Mouse (Mus musculus) hindbrain, embryonic 15.5 days (tissue): ENCODE measurements around the gene Nfkb2. TPM values are rescaled to one million over a fixed set of nuclear protein-coding genes. Genes with fewer than 3 reads are reported as not detected.

ENCODE experiments used
- ATAC-seq: fragments of 200-750 bp; cut with Nextera tagmentation; 2 replicates; pipeline ENCODE4 v1.8.0; 2017; ENCODE audit warnings: low read depth, moderate number of reproducible peaks, moderate TSS enrichment; ENCODE audit not compliant: low FRiP score
- H3K27ac ChIP-seq: fragments of 300-500 bp; sonication (generic); replicated peaks from 2 replicates; pipeline ENCODE4 v1.5.1; 2015; ENCODE audit warnings: mild to moderate bottlenecking, inconsistent platforms
- H3K27me3 ChIP-seq: fragments of 300-500 bp; sonication (generic); 2 replicates; pipeline ENCODE4 v1.6.1; 2015; ENCODE audit warnings: control low read depth, inconsistent platforms
- H3K36me3 ChIP-seq: fragments of 300-500 bp; sonication (generic); 2 replicates; pipeline ENCODE4 v1.6.1; 2015; ENCODE audit warnings: control low read depth, inconsistent platforms
- H3K4me1 ChIP-seq: fragments of 300-500 bp; sonication (generic); replicated peaks from 2 replicates; pipeline ENCODE4 v1.6.1; 2015; ENCODE audit warnings: control low read depth, inconsistent platforms
- H3K4me2 ChIP-seq: fragments of 300-500 bp; sonication (generic); 2 replicates; pipeline ENCODE4 v1.6.1; 2015; ENCODE audit warnings: moderate library complexity, mild to moderate bottlenecking, inconsistent platforms
- H3K4me3 ChIP-seq: fragments of 300-500 bp; sonication (generic); 2 replicates; pipeline ENCODE4 v1.5.1; 2015; ENCODE audit warnings: mild to moderate bottlenecking, inconsistent platforms
- H3K9ac ChIP-seq: fragments of 300-500 bp; sonication (generic); 2 replicates; pipeline ENCODE4 v1.6.1; 2015; ENCODE audit warnings: inconsistent platforms
- H3K9me3 ChIP-seq: fragments of 300-500 bp; sonication (generic); 2 replicates; pipeline ENCODE4 v1.6.1; 2016; ENCODE audit warnings: control low read depth, inconsistent platforms
- WGBS: fragments of 180-500 bp; shearing (Covaris S2); methylation state at CpG from one replicate; pipeline ENCODE4 v1.1.7; 2015; 5-methylcytosine and 5-hydroxymethylcytosine counted together
- polyA plus RNA-seq: library from polyadenylated mRNA; unstranded; fragments of >200 nt; fragmentation: Nextera tagmentation; extraction: Ambion mirVana; gene quantifications from 2 replicates; pipeline ENCODE4 v1.2.1, GENCODE M21; 2015

The Nfkb2 gene
- polyA plus RNA-seq, 1 experiment from 2014 or later = 2.8 TPM

- H3K27me3 ChIP-seq = peaks cover 36% of the 10 kb centered on the region
- H3K27ac ChIP-seq = peak overlapping the region; percentile 79
- H3K4me2 ChIP-seq = peak overlapping the region; percentile 82
- peak overlapping the region; percentile 66 for H3K4me3 ChIP-seq
- 11% methylated on average over 16 of the region's 16 CpGs for WGBS
- peaks cover 4% of the 10 kb centered on the region; the same call in 1 of the 2 replicates for H3K36me3 ChIP-seq
- H3K4me1 ChIP-seq = peaks cover 87% of the 10 kb centered on the region
- peak; percentile 32; the same call in 1 of the 2 replicates for ATAC-seq
- H3K9ac ChIP-seq = 0 out of 2 replicates have a peak overlapping the region, but pooled peaks have one; percentile 60
- H3K9me3 ChIP-seq = no peaks in the 10 kb centered on the region
Observed at GRCm38 (mm10) chr19:46318586-46319378, 14.7 kb downstream of the Nfkb2 start.

- Histone ChIP-seq H3K4me1 (peaks cover 94% of the 10 kb centered on the region), H3K4me2 (no peak overlapping the region), H3K4me3 (no peak overlapping the region), H3K36me3 (no peaks in the 10 kb centered on the region), H3K9me3 (no peaks in the 10 kb centered on the region), H3K27me3 (peaks cover 24% of the 10 kb centered on the region), H3K27ac (no peak overlapping the region), H3K9ac (no peak overlapping the region)
- 83% methylated on average over 8 of the region's 8 CpGs for WGBS
- no peak for ATAC-seq
Observed at GRCm38 (mm10) chr19:46320076-46320785, 16.1 kb downstream of the Nfkb2 start.

GRCm38 (mm10) chr19:46321101-46321943, 17.2 kb downstream of the Nfkb2 start:
- Histone ChIP-seq H3K36me3 (no peaks in the 10 kb centered on the region), H3K9ac (peak overlapping the region; percentile 30; the same call in 1 of the 2 replicates), H3K4me1 (peaks cover 90% of the 10 kb centered on the region), H3K27me3 (peaks cover 15% of the 10 kb centered on the region; the same call in 1 of the 2 replicates), H3K4me2 (peak overlapping the region; percentile 43), H3K27ac (peak overlapping the region; percentile 69), H3K9me3 (no peaks in the 10 kb centered on the region), H3K4me3 (no peak overlapping the region)
- peak; percentile 19; the same call in 1 of the 2 replicates for ATAC-seq
- 13% methylated on average over 6 of the region's 6 CpGs for WGBS

GRCm38 (mm10) chr19:46322144-46322995, 18.2 kb downstream of the Nfkb2 start:
- Histone ChIP-seq H3K4me3 (no peak overlapping the region), H3K9me3 (no peaks in the 10 kb centered on the region), H3K27me3 (0 out of 2 replicates have a peak, but pooled peaks cover 9% of the 10 kb centered on the region), H3K9ac (peak overlapping the region; percentile 30), H3K27ac (peak overlapping the region; percentile 69), H3K4me2 (peak overlapping the region; percentile 43; the same call in 1 of the 2 replicates), H3K36me3 (no peaks in the 10 kb centered on the region), H3K4me1 (peaks cover 87% of the 10 kb centered on the region)
- WGBS = 51% methylated on average over 11 of the region's 11 CpGs
- ATAC-seq = no peak

GRCm38 (mm10) chr19:46322996-46323572, 19.0 kb downstream of the Nfkb2 start:
- Histone ChIP-seq H3K4me1 (peaks cover 87% of the 10 kb centered on the region), H3K4me2 (0 out of 2 replicates have a peak overlapping the region, but pooled peaks have one; percentile 43), H3K27ac (no peak overlapping the region), H3K9me3 (no peaks in the 10 kb centered on the region), H3K4me3 (no peak overlapping the region), H3K27me3 (0 out of 2 replicates have a peak, but pooled peaks cover 9% of the 10 kb centered on the region), H3K9ac (no peak overlapping the region), H3K36me3 (no peaks in the 10 kb centered on the region)
- ATAC-seq = no peak
- WGBS = 82% methylated on average over 13 of the region's 13 CpGs

- 0 out of 2 replicates have a peak overlapping the region, but pooled peaks have one; percentile 97 for H3K4me2 ChIP-seq
- peaks cover 81% of the 10 kb centered on the region for H3K4me1 ChIP-seq
- no peak overlapping the region for H3K4me3 ChIP-seq
- 0 out of 2 replicates have a peak overlapping the region, but pooled peaks have one; percentile 2 for H3K9ac ChIP-seq
- no peaks in the 10 kb centered on the region for H3K36me3 ChIP-seq
- no peak for ATAC-seq
- WGBS = 77% methylated on average over 5 of the region's 5 CpGs
- H3K27ac ChIP-seq = no peak overlapping the region
- 0 out of 2 replicates have a peak, but pooled peaks cover 9% of the 10 kb centered on the region for H3K27me3 ChIP-seq
- H3K9me3 ChIP-seq = no peaks in the 10 kb centered on the region
Observed at GRCm38 (mm10) chr19:46323716-46324115, 19.6 kb downstream of the Nfkb2 start.

GRCm38 (mm10) chr19:46324366-46324765, 20.2 kb downstream of the Nfkb2 start:
- no peaks in the 10 kb centered on the region for H3K36me3 ChIP-seq
- 0 out of 2 replicates have a peak, but pooled peaks cover 9% of the 10 kb centered on the region for H3K27me3 ChIP-seq
- H3K4me1 ChIP-seq = peaks cover 80% of the 10 kb centered on the region
- H3K27ac ChIP-seq = no peak overlapping the region
- no peaks in the 10 kb centered on the region for H3K9me3 ChIP-seq
- 76% methylated on average over 11 of the region's 11 CpGs for WGBS
- H3K4me3 ChIP-seq = no peak overlapping the region; the same call in 1 of the 2 replicates
- peak overlapping the region; percentile 97 for H3K4me2 ChIP-seq
- 0 out of 2 replicates have a peak overlapping the region, but pooled peaks have one; percentile 16 for H3K9ac ChIP-seq
- ATAC-seq = no peak

- ATAC-seq = no peak
- WGBS = 75% methylated on average over 5 of the region's 5 CpGs
- Histone ChIP-seq H3K4me1 (peaks cover 80% of the 10 kb centered on the region), H3K27me3 (0 out of 2 replicates have a peak, but pooled peaks cover 6% of the 10 kb centered on the region), H3K9me3 (no peaks in the 10 kb centered on the region), H3K4me3 (peak overlapping the region; percentile 57), H3K4me2 (peak overlapping the region; percentile 97), H3K27ac (no peak overlapping the region), H3K36me3 (no peaks in the 10 kb centered on the region), H3K9ac (peak overlapping the region; percentile 16; the same call in 1 of the 2 replicates)
Observed at GRCm38 (mm10) chr19:46324918-46325317, 20.8 kb downstream of the Nfkb2 start.

GRCm38 (mm10) chr19:46326019-46326755, 22.1 kb downstream of the Nfkb2 start:
- H3K9me3 ChIP-seq = no peaks in the 10 kb centered on the region
- 2% methylated on average over 24 of the region's 29 CpGs for WGBS
- H3K4me3 ChIP-seq = peak overlapping the region; percentile 57
- H3K36me3 ChIP-seq = peaks cover 6% of the 10 kb centered on the region
- peak overlapping the region; percentile 67 for H3K9ac ChIP-seq
- peak overlapping the region; percentile 97 for H3K4me2 ChIP-seq
- peak overlapping the region; percentile 97 for H3K27ac ChIP-seq
- peak; percentile 1; the same call in 1 of the 2 replicates for ATAC-seq
- peaks cover 75% of the 10 kb centered on the region for H3K4me1 ChIP-seq
- 0 out of 2 replicates have a peak, but pooled peaks cover 2% of the 10 kb centered on the region for H3K27me3 ChIP-seq
